Mouse (Mus musculus): Measurements from ENCODE around the gene Trhr2.

Trhr2 gene

DNA sequence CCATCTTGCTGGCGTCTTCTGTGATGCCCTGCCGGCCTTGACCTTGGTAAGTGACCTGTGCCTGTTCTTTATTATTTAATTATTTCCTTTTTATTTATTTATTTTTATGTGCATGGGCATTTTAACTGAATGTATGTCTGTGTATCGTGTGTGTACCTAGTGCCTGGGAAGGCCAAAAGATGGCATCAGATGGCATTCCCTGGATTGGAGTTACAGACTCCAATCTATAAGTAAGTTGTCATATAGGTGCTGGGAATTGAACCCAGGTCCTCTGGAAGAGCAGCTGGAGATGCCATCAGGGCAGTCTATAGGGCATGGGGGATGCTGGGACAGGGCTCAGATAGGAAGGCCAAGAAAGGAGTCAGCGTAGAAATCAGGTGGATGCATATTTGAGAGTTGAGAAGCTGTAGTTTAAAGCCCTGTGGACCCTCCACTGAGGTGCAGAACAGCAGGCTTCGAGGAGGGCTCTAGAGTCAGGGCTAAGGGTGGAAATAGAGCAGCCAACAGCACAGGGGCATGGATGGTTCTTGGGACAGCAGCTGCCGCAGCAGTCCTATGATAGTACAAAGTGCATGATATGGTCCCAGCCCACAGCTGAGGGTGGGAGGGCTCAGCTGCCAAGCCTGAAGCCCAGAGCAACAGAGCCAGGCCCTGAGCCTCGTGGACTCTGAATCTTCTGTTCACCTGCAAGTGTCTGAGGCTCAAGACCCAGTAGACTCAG is at the start of gene Trhr2:
TSS of gene Trhr2 (minus strand) at position 51 of the 721 bp plus-strand sequence.
- DNase-seq (ENCODE audit: low spot score in 2 of 2) = no peak

DNA sequence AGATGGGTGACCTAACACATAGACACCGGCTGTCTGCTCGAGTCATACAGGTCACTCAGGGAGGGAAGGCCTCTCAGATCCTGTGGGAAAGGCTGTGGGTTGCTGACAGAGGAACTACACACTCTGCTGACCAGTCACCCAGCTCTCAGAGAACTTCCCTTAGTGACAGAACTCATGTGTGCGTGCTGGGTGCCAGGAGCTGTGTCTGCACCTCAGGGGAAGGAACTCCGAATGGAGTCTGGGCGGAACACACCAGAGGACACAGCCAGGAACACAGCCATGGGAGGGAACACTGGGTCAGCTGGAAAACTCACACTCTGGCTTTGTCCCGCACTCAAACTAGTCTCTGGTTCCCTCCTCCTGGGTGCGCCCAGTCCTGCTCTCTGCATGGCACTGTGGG is 47.1 kb upstream of the Trhr2 start:
- DNase-seq (ENCODE audit: low spot score in 2 of 2) = no peak

DNA sequence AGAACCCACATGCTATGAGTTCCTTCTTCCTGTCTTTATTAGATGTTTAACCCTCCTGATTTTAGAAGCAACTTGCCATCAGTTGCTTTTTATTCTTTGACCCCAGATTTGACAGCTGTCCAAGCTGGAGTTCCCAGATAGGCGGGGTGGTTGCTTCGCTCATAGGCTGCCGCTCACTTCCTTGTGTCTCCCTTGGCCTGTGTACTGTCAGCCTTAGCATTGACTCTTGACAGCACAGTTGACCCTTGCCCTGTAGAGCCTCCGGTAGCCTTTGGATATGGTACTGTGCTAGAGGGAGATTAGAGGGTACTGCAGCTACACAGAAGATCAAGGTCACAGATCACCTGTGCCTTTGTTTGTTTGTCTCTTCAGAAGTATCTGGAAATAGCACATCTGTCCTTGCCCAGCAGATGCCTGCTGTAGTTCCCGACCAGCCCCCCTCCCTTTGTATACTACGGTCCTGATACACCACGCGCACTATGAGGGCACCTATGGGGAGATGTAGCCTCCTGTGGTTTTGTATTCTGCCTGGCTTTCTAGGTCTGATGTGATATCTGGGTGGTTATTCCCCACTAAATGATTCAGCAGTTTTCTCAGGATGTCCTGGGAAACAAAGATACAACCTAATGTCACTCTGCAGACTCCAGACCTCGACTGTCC is 44.7 kb upstream of the Trhr2 start:
- DNase-seq (ENCODE audit: low spot score in 2 of 2) = no peak

DNA sequence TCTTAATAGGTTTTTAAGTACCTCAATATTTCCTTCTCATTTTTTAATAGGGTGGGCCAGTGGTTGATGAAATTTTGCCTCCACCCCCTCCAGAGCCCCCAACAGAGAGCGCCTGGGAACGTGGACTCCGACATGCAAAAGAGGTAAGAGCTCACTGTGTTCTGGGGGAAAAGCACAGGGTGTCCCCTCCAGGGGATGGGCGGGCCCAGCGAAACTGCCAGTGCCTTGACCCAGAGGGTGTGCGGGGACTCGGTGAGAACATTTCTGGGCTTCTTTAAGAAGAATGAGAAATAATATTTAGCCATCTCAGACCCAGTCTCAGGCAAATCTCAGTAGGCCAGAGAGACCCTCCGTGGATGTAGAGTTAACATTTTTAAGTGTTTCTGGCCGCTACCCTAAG is 37.6 kb upstream of the Trhr2 start:
- DNase-seq (ENCODE audit: low spot score in 2 of 2) = no peak

DNA sequence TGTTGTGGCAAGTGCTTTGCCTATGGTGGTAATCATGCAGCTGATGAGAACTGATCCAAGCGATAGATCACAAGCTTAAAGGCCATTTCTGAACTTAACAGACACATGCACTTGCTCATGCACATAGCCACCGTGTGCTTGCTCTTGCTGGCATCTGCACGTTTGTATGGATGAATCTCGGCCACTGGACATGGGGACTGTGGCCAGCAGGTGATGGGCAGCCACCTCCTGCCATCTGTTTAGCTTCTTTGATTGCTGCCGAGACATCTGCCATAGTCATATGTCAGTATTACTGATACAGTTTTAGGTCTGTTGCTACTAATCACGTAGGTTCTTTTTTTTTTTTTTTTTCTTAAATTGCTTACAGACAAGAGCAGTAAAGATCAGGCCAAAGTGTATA is 34.7 kb upstream of the Trhr2 start:
- DNase-seq (ENCODE audit: low spot score in 2 of 2) = no peak

DNA sequence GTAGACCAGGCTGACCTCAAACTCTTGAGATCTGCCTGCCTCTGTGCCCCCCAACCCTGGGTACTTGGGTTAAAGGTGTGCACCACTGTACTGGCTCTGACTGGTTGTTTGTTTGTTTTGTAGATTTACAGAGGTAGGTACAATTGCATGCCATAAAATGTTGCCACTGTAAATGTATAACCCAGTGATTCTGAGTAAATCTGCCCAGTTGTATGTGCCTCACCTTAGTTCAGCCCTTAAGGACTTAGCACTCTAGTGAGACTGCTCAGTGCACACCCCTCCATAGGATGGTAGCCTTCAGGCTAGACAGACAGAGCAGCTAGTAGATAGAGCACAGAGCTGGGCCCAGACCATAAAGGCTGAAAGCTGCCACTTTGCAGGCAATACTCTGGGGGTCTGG is 33.2 kb upstream of the Trhr2 start:
- no peak for DNase-seq (ENCODE audit: low spot score in 2 of 2)

GRCm38 (mm10) chr8:122390758-122391157 is 30.2 kb upstream of the Trhr2 start:
- no peak for DNase-seq (ENCODE audit: low spot score in 2 of 2)

DNA sequence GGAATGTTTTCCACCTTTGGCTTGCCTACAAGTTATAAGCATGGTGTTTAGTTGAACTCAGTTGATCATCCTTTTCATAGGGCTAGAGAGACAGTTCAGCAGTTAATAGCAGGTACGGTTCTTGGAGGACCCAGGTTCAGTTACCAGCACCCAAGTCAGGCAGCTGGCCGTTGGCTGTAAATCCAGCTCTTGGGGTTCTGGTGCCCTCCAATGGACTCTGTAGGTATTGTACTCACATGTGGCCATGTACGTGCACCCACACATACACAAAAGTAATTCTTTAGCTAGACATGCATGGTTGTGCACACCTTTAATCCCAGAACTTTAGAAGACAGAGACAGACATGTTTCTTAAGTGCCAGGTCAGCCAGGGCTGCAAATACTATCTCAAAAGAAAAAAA is 28.8 kb upstream of the Trhr2 start:
- DNase-seq (ENCODE audit: low spot score in 2 of 2) = no peak

DNA sequence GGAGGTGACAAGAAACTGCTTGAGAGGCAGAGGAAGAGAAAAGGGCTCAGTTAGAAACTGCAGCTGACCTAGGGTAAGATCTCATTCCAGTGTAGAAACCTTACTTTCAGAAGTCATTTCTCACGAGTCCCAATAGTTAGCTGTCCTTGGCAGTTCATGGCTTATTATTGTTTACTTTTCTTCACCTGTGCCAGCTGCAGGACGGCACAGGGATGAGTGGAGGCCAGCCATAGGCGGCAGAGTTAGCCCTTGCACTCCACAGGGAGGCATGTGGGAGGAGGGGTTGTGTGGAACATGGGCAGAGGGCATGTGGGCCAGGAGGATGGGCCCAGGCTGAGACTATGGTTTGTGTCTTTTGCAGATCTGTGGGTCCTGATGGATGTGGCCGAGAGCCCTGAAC is 22.5 kb upstream of the Trhr2 start:
- no peak for DNase-seq (ENCODE audit: low spot score in 2 of 2)

GRCm38 (mm10) chr8:122376365-122377231 is 16.1 kb upstream of the Trhr2 start, which contains the start of gene Zc3h18:
TSS of gene Zc3h18 (plus strand) at chr8:122376609.
- peak; percentile 97 to 100 for DNase-seq (ENCODE audit: low spot score in 2 of 2)

DNA sequence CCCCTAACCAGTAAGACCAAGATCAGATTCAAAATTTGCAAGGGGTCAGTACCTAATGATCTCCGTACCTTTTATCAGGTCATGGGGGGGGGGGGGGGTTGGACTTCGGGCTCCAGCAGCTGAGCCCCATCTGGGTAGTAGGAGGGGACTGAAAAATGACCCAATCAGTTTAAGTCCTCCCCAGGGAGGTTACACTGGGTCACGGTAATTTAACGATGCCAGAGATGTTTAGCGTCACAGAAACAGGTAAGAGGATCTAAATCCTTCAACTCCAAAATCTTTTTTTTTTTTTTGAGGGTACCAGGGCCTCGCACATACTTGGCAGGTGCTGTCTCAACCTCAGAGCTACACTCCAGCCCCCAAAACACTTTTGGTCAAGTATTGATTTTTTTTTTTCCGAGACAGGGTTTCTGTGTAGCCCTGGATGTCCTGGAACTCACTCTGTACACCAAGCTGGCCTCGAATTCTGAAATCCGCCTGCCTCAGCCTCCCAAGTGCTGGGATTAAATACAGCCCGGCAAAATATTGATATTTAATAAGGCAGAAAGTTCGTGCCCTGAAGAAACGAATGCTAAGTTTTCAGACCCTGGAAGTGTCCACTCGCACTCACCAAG is 15.3 kb upstream of the Trhr2 start:
- no peak for DNase-seq (ENCODE audit: low spot score in 2 of 2)

- DNase-seq (ENCODE audit: low spot score in 2 of 2) = no peak
Observed at GRCm38 (mm10) chr8:122375320-122375719, 14.8 kb upstream of the Trhr2 start.

- no peak for DNase-seq (ENCODE audit: low spot score in 2 of 2)
Observed at GRCm38 (mm10) chr8:122371706-122372105, 11.2 kb upstream of the Trhr2 start.

- DNase-seq (ENCODE audit: low spot score in 2 of 2) = peak; percentile 51 to 72
Observed at GRCm38 (mm10) chr8:122369665-122370064, 9.1 kb upstream of the Trhr2 start.

DNA sequence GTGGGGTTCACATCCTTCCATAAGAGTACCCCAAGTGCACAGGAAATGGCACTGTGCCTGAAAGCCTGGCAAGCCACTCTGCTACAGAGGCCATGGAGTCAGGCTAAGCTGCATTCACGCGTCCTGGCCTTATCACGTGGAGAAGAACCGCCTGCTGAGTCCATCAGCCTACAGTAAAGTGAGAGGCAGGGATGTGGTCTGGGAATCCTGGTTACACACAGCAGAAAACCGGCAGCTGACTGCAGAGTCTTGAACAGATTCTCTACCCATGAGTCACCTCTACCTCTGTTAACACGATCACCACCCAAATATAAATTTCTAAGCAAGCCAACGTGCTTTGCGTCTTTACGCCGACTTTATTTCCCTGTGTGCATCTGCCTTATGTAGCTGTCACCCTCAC is 7.9 kb upstream of the Trhr2 start:
- no peak for DNase-seq (ENCODE audit: low spot score in 2 of 2)

DNA sequence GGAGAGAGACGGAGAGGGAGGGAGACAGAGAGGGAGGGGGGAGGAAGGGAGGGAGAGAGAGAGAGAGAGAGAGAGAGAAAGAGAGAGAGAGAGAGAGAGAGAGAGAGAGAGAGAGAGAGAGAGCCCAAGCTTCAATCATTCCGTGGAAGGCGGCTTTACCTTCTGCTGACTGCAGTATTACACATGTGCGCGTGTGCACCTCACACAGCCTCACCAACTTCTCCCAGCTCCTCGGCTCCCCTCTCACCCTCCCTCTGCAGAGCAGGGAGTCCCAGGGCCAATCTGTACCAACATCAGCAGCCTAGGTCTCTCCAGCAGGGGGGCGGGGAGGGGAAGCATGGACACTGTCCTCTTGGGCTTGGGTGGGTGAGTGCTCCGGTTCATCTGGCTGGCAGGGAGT is 2.4 kb upstream of the Trhr2 start:
- no peak for DNase-seq (ENCODE audit: low spot score in 2 of 2)

DNA sequence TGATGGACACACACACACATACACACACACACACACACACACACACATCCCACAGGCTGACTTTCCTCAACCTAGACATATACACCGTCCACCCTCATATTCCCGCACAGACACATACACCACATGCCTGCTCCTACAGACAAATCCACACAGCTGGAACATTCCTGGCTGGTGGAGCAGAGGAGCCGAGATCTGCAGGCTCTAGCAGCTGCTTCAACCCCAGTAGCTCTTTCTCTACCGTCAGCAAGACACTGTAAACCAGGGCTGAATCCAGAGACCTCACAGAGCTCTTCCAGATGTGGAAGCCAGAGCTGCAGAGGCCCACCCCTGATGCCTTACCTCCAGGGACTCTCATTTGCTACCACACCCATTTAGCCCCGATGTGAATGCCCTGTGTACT is 1.7 kb upstream of the Trhr2 start:
- no peak for DNase-seq (ENCODE audit: low spot score in 2 of 2)

DNA sequence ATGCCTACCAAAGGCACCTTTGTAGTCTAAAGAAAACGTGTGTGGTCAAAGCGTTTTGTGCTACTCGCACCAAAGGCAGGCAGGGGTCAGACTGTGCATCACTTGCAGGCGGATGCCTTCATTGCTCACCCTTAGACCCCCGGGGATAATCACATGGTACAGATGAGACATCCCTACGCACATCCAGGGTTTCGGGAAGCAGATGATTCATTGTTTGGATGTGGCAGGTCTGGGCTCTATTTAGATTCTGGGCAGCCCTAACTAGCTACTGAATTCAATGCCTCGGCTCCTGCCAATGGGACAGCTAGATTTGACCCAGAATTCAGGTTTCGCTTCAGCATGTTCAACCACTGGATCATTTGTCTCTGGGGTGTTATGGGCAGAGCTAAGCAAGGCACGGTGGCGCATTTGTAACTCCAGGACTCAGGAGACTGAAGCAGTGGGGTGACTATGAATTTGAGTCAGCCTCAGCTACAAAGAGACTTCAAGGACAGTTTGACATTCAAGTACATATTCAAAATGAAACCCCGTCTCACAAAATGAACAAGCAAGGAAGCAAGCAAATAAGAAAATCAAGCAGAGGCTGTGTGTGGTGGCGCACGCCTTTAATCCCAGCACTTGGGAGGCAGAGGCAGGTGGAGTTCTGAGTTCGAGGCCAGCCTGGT is 1.3 kb downstream of the Trhr2 start:
- no peak for DNase-seq (ENCODE audit: low spot score in 2 of 2)

DNA sequence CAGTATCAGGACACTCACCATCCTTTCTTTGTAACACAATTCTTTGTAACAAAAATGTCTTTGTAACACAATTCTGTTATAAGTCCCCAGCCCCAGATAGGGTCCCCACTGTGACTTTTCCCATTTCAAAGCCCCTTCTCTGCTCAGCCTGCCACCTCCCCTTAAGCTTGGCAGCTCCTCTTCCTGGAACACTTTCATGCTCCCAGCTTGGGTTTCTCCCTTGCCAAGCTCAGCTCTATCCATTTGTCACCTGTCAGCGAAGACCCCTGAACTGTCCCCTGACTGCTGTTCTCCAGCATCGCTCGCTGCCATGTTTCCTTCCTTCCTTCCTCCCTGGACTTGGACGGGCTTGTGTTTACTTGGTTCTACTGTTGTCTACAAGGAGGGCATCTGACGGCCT is 2.9 kb downstream of the Trhr2 start:
- DNase-seq (ENCODE audit: low spot score in 2 of 2) = no peak

GRCm38 (mm10) chr8:122357202-122357601 is 3.3 kb downstream of the Trhr2 start:
- DNase-seq (ENCODE audit: low spot score in 2 of 2) = no peak

All from cerebellum, postnatal 4 days (tissue).